Mouse (Mus musculus) liver (tissue): ENCODE data around the gene Eif4a1.

ENCODE experiments used
- DNase-seq: peaks from one replicate; pipeline ENCODE4 v3.0.0-alpha.2; 2020; ENCODE audit warnings: mixed read lengths

The Eif4a1 gene

GRCm38 (mm10) chr11:69670786-69671725 lies 1.2 kb downstream of the Eif4a1 start:
- DNase-seq, result peak; percentile 94

GRCm38 (mm10) chr11:69666665-69667005 lies 5.6 kb downstream of the Eif4a1 start:
- DNase-seq, result no peak

GRCm38 (mm10) chr11:69665961-69666664 lies 6.1 kb downstream of the Eif4a1 start, which contains the start of gene Cd68:
TSS of gene Cd68 (minus strand) at chr11:69666153.
- DNase-seq, result peak; percentile 57

GRCm38 (mm10) chr11:69665457-69665960 lies 6.7 kb downstream of the Eif4a1 start:
- no peak for DNase-seq

- no peak for DNase-seq
Measured at GRCm38 (mm10) chr11:69664841-69665240, 7.4 kb downstream of the Eif4a1 start.

- no peak for DNase-seq
Measured at GRCm38 (mm10) chr11:69663795-69664194, 8.4 kb downstream of the Eif4a1 start.

- DNase-seq, result no peak
Measured at GRCm38 (mm10) chr11:69662967-69663671, 9.1 kb downstream of the Eif4a1 start.

- peak; percentile 96 for DNase-seq
Measured at GRCm38 (mm10) chr11:69662213-69662966, 9.8 kb downstream of the Eif4a1 start, which contains the start of gene Mpdu1. TSS of gene Mpdu1 (minus strand) at chr11:69662642.

GRCm38 (mm10) chr11:69661221-69661881 lies 10.9 kb downstream of the Eif4a1 start:
- no peak for DNase-seq

- no peak for DNase-seq
Measured at GRCm38 (mm10) chr11:69657462-69657881, 14.8 kb downstream of the Eif4a1 start.

GRCm38 (mm10) chr11:69656617-69657461 lies 15.4 kb downstream of the Eif4a1 start:
- peak; percentile 59 for DNase-seq

GRCm38 (mm10) chr11:69656065-69656455 lies 16.2 kb downstream of the Eif4a1 start:
- DNase-seq, result no peak

GRCm38 (mm10) chr11:69655264-69656064 lies 16.8 kb downstream of the Eif4a1 start, which contains the start of gene Sox15:
TSS of gene Sox15 (plus strand) at chr11:69655314.
- peak; percentile 73 for DNase-seq

- no peak for DNase-seq
Measured at GRCm38 (mm10) chr11:69654760-69655159, 17.5 kb downstream of the Eif4a1 start.

- DNase-seq, result no peak
Measured at GRCm38 (mm10) chr11:69653399-69653798, 18.8 kb downstream of the Eif4a1 start.

GRCm38 (mm10) chr11:69645860-69646259 lies 26.4 kb downstream of the Eif4a1 start:
- no peak for DNase-seq

GRCm38 (mm10) chr11:69635471-69635870 lies 36.8 kb downstream of the Eif4a1 start:
- no peak for DNase-seq

GRCm38 (mm10) chr11:69633128-69633866 lies 38.9 kb downstream of the Eif4a1 start:
- DNase-seq, result peak; percentile 76
